ENCODE assay signal across 10 mouse cellular contexts in the genomic region with DNA sequence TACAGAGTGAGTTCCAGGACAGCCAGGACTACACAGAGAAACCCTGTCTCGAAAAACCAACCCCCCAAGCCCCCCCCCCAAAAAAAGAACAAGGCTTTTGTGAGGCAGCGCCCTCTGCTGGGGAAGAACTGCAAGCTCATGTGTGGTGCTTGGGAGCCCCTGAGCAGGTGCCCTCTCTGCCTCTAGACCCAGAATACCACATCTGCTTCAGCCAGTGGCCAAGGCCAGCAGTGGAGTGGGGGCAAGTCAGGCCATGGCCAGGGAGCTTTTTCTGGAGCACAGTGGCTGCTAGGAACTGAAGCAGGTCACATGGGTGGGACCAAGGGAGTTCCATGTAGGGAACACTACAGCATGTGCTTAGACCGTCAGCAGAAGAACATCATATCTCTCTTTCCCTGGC. TPM values are rescaled to one million over a fixed set of nuclear protein-coding genes. Genes with fewer than 3 reads are reported as not detected.
DNase-seq lines count a peak whose midpoint lies in the region; ATAC-seq lines count a peak whose summit lies in the region.
"Had no signal": no experiment of that assay in that cellular context is flagged by ENCODE, and none has a peak within 500 bp of the region (broad histone marks: within the 10 kb centered on the region; RNA-seq: fewer than 3 reads in every experiment).

No protein-coding gene starts in this region.

- intact Hi-C loops in heart, postnatal 36 days (cut with DNase I) = loop anchor here (1.0 kb wide), 1 partner anchor 53 kb away; no protein-coding TSS in a partner anchor

- H3K36me3 ChIP-seq in forebrain, embryonic 11.5 days (ENCODE audit: control insufficient read depth, insufficient read depth, low read length) = no peaks in the 10 kb centered on the region
- H3K36me3 ChIP-seq in forebrain, embryonic 15.5 days = no peaks in the 10 kb centered on the region

- H3K9ac ChIP-seq in forebrain, embryonic 11.5 days (ENCODE audit: low read length) = no peak overlapping the region
- no peak overlapping the region for H3K9ac ChIP-seq in forebrain, embryonic 15.5 days (replicated peaks)

- no peaks in the 10 kb centered on the region for H3K4me1 ChIP-seq in forebrain, embryonic 11.5 days (replicated peaks; ENCODE audit: control insufficient read depth, insufficient read depth, low read length)
- no peaks in the 10 kb centered on the region for H3K4me1 ChIP-seq in forebrain, embryonic 15.5 days

- peak; percentile 65 for DNase-seq in forebrain, embryonic 11.5 days (ENCODE audit: low spot score)
- DNase-seq in right cerebral cortex, postnatal 4 days = peak; percentile 51
- no peak for DNase-seq in right cerebral cortex, postnatal 14 days
- peak; percentile 28 to 48 for DNase-seq in heart, postnatal 36 days
- peak; percentile 60 for DNase-seq in retina, embryonic 14.5 days (ENCODE audit: low spot score)
- no peak for DNase-seq in urinary bladder, postnatal 10 days (ENCODE audit: low spot score)

- 42% methylated on average over 3 of the region's 3 CpGs for WGBS in forebrain, embryonic 11.5 days
- 34% methylated on average over 3 of the region's 3 CpGs for WGBS in forebrain, embryonic 15.5 days

- no peaks in the 10 kb centered on the region for H3K27me3 ChIP-seq in forebrain, embryonic 11.5 days (ENCODE audit: control insufficient read depth, insufficient read depth, low read length)
- no peaks in the 10 kb centered on the region for H3K27me3 ChIP-seq in forebrain, embryonic 15.5 days

- no peaks in the 10 kb centered on the region for H3K9me3 ChIP-seq in forebrain, embryonic 11.5 days (ENCODE audit: control insufficient read depth, low read length)
- no peaks in the 10 kb centered on the region for H3K9me3 ChIP-seq in forebrain, embryonic 15.5 days

- ATAC-seq in forebrain, embryonic 11.5 days (replicated peaks; ENCODE audit: low FRiP score) = 0 out of 2 replicates have a peak, but pooled peaks have one; percentile 28
- no peak for ATAC-seq in forebrain, embryonic 15.5 days (replicated peaks)
- no peak for ATAC-seq in cerebellum, adult (ENCODE audit: insufficient number of reproducible peaks, low FRiP score, low TSS enrichment)

- no peak overlapping the region for H3K4me2 ChIP-seq in forebrain, embryonic 11.5 days (ENCODE audit: low read depth, low read length, severe bottlenecking)
- H3K4me2 ChIP-seq in forebrain, embryonic 15.5 days (replicated peaks) = no peak overlapping the region

- H3K27ac ChIP-seq in forebrain, embryonic 11.5 days (ENCODE audit: low read depth, low read length) = no peak overlapping the region
- no peak overlapping the region for H3K27ac ChIP-seq in forebrain, embryonic 15.5 days (replicated peaks)

- no peak overlapping the region for H3K4me3 ChIP-seq in forebrain, embryonic 11.5 days (ENCODE audit: low read depth, low read length)
- no peak overlapping the region for H3K4me3 ChIP-seq in forebrain, embryonic 15.5 days
- H3K4me3 ChIP-seq: myocyte had no signal

RNA-seq across cellular contexts. Expression of a gene that starts 4.6 kb away (rescaled TPM):
- not detected in 2 replicates for polyA plus RNA-seq in forebrain, embryonic 11.5 days (2014; fragmentation: Nextera tagmentation; extraction: Ambion mirVana)
- not detected in 2 replicates for polyA plus RNA-seq in forebrain, embryonic 15.5 days (2015; fragmentation: Nextera tagmentation; extraction: Ambion mirVana)
- not detected for total RNA-seq in heart, postnatal 36 days (2021)
- polyA plus RNA-seq: heart, embryonic 16.5 days; myocyte had no signal

Comparison
In these comparisons a context has a peak if more than half of its experiments do, and no peak if none do; other contexts are left out.
1. DNase-seq: peak in forebrain, embryonic 11.5 days (single experiment), right cerebral cortex, postnatal 4 days (single experiment), heart, postnatal 36 days (2 of 2) and retina, embryonic 14.5 days (single experiment); none in right cerebral cortex, postnatal 14 days (single experiment) and urinary bladder, postnatal 10 days (single experiment).